Mouse (Mus musculus) kidney, postnatal 14 days (tissue): ENCODE data around the gene Crebbp.
"Not testable (repeated sequence)": the region's sequence is repeated elsewhere in the genome, so short reads cannot be mapped to it uniquely, and the experiment has no call there.

Experiments used
- DNase-seq: peaks from one replicate; pipeline ENCODE4 v3.0.0; 2022; ENCODE audit warnings: mixed read lengths

Crebbp gene

GRCm38 (mm10) chr16:4213799-4214551 lies at the start of gene Crebbp:
Gene Crebbp (minus strand): TSS chr16:4213997.
- peak; percentile 95 for DNase-seq

DNA sequence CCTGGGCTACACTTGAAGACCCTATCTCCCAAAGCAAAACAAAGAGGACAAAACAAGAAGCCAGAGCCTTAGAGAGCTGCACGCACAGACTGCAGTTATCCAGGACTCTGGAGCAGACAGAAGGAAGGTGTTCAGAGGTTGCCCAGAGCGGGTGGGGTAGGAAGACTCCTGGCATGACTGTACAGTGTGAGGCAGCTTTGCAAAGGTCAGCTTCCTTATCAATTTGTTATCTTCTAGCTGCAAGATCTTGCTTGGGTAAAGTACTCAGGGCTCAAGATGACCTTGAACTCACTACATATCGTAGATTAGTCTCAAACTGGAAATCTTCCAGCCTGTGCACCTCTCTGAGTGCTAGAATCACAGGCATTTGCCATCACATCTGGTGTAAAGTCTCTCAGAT lies 49.7 kb upstream of the Crebbp start:
- no peak for DNase-seq

GRCm38 (mm10) chr16:4257546-4257945 lies 43.7 kb upstream of the Crebbp start:
- no peak for DNase-seq

- no peak for DNase-seq
Observed at GRCm38 (mm10) chr16:4248791-4249190, 35.0 kb upstream of the Crebbp start.

GRCm38 (mm10) chr16:4245241-4245640 lies 31.4 kb upstream of the Crebbp start:
- not testable (repeated sequence) for DNase-seq

- no peak for DNase-seq
Observed at GRCm38 (mm10) chr16:4236131-4236530, 22.3 kb upstream of the Crebbp start.

GRCm38 (mm10) chr16:4235587-4235986 lies 21.8 kb upstream of the Crebbp start:
- DNase-seq, result no peak

- DNase-seq, result no peak
Observed at GRCm38 (mm10) chr16:4225841-4226240, 12.0 kb upstream of the Crebbp start.

DNA sequence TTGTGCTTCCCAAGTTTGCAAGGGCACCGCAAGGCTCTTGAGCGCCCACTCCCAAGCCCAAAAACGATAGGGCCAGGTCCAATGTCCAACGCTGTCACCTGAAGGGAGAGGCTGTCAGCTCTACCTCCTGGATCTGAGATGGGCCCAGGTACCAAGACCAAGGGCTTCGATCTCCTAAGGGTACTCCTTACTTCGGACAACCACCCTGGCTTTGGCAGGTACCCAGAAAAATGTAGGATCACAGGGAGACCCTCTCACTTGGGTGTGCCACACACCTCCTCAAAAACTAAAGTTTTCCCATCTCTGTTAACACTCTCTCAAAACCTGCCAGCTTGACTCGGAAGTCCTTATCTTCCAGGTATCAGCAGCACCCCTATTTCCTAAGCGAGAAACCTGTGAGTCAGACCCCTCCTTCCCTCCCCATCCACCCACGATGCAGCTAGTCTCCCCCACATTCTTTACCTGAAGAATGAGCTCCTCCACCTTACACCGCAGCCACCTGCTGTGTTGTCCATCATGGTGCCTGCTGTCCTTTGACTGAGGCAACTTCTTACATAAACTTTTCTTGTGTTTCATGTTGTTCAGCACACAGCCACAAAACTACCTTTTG lies 939 bp upstream of the Crebbp start:
- DNase-seq, result no peak

DNA sequence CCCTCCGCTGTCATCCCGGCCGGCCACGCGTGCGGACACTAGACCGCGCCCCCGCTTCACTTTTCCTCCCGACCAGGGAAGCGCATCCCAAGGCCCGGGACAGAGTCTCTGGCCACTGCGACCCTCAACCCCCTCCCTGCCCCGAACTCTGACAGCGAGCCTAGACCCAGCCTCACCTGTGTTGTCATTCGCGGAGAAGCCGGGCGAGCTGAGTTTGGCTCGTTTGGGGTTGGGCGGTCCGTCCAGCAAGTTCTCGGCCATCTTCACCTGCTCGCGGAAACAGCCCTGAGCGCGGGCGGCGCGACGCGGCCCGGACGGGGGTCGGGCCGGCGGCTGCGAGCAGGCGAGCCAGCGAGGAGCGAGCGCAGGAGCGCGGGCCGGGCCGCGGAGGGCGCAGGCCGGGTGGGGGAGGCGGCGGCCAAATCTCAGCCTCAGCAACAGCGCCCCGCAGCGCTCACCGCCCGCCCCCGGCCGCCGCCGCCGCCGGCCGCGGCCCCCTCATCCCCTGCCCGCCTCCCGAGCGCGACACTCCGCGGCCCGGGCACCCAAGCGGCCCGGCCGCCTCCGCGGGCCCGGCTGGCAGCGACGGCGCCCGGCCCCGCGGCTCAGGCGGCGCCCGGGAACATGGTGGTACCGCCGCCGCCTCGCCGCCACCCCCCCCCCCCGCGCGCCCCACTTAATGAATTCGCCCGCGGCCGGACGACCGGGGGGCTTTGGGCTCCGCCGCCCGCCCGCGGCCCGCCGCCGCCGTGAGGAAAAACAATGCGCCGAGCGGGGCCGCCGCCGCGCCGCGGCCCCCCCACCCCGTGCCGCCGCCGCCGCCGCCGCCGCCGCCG lies 616 bp downstream of the Crebbp start:
- peak; percentile 83 for DNase-seq

DNA sequence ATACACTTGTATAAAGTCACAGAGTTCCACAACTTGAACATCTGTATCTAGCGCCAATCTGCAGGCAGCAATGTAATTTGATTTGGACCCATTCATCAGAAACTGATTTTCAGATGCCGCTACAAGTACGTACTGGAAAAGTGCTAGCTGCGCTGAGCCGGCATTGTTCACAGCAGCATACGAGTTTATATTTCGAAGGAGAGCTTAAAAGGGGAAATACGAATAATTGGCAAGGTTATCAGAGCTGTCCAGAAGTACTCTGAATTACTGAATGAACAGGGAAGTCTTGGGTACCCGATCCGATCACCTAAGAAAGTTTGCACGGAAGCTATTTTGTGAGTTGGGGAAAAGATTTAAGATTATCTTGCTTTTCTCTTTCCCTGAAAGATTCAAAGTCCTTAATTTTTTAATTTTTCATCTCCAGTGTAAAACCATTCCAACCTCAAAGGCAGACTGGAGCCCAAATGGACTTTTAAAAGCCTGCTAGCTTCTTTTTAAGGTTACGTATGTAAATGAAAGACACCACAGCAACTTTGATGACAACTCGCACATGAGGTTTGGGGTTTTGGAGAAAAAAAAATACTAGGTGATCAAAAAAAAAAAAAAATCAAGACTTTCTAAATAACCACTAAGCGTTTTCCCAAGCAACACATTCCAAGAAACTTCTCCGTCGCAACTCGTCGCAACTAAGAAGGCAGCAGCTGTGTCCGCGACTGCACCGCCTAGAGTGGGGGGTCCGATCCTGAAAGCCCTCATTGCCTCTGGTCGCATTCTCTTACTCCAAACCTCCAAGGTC lies 1.4 kb downstream of the Crebbp start:
- DNase-seq, result no peak

DNA sequence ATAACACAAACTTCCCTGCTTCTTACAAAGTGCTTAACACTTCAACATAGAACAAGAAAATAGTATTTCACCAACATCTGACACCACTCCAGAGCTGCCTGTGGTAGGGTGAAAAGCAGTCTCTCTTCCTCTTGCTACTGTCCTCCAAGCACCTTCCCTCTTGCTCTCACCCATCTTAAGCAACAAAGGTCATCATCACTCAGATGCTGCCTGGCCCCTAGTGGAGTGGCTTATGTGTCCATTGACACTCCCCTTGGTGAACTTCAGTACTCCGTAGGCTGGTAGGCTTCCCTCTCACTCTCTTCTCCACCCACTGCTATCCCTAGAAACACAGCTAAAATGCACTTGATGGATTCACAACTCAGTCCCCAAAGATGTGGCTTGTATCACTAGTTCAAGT lies 3.5 kb downstream of the Crebbp start:
- DNase-seq, result no peak

- no peak for DNase-seq
Observed at GRCm38 (mm10) chr16:4203592-4203991, 10.2 kb downstream of the Crebbp start.

GRCm38 (mm10) chr16:4199995-4200394 lies 13.8 kb downstream of the Crebbp start:
- no peak for DNase-seq

DNA sequence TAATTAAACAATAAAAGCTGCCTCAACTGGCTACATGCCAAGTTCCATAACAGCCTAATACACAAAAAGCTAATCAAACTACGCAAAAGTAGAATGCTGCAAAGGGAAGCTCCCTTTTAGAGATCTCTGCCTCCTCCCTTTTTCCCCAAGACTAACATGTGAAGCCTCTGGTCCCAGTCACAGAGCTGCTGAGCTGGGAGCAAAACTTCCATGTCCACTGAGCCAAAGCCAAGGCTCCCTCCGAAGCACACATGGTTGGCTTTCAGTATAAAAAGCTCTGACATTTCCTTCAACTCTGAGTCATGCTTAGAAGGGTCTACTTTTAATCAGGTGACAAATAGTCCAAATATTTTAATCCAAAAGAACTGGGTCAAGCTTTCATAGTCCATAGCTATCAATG lies 14.2 kb downstream of the Crebbp start:
- DNase-seq, result no peak

DNA sequence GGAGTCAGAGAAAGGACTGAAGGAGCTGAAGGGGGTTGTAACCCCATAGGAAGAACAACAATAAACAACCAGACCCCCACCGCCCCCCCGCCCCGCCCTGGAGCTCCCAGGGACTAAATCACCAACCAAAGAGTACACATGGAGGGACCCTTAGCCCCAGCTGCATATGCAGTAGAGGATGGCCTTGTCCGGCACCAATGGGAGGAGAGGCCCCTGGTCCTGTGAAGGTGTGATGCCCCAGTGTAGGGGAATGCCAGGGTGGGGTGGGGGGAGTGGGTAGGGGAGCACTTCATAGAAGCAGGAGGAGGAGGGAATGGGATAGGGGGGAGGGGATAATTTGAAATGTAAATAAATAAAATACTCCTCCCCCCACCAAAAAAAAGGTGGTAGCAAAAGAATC lies 15.8 kb downstream of the Crebbp start:
- DNase-seq, result no peak

- DNase-seq, result no peak
Observed at GRCm38 (mm10) chr16:4190166-4190565, 23.6 kb downstream of the Crebbp start.

- DNase-seq, result no peak
Observed at GRCm38 (mm10) chr16:4175134-4175533, 38.7 kb downstream of the Crebbp start.

DNA sequence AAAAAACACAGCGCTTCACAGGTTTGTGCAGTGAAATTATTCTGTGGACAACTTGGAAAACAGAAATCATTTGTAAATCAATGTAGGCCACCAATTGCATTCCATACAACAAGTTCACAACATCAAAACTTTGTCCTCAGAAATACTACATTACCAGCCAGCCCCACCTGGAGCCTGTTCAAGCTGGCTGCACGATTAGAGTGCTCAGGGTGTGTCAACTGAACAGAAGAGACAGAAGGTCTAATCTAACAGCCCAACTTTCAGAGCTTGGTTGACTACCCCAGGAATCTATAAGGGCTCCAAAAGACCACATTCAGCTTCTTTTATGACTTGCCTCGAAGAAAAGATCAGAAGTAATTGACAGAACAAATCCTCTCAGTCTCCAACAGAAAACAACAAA lies 44.3 kb downstream of the Crebbp start:
- DNase-seq, result no peak

GRCm38 (mm10) chr16:4168476-4168875 lies 45.3 kb downstream of the Crebbp start:
- DNase-seq, result no peak

- DNase-seq, result peak; percentile 6
Observed at GRCm38 (mm10) chr16:4160898-4161247, 52.9 kb downstream of the Crebbp start.

GRCm38 (mm10) chr16:4160246-4160897 lies 53.4 kb downstream of the Crebbp start:
- DNase-seq, result peak; percentile 73
